Mouse (Mus musculus) layer of hippocampus, adult 11-12 months (tissue): ENCODE measurements at regions not wholly inside any gene's neighbourhood (a gene's known extent, or its start where the extent isn't known, plus 50 kb on each side); places are given as distances from the start of the nearest gene placed in this dataset.

ENCODE experiments used
- DNase-seq: peaks from one replicate; pipeline ENCODE4 v3.0.0; 2022; ENCODE audit warnings: low spot score

DNA sequence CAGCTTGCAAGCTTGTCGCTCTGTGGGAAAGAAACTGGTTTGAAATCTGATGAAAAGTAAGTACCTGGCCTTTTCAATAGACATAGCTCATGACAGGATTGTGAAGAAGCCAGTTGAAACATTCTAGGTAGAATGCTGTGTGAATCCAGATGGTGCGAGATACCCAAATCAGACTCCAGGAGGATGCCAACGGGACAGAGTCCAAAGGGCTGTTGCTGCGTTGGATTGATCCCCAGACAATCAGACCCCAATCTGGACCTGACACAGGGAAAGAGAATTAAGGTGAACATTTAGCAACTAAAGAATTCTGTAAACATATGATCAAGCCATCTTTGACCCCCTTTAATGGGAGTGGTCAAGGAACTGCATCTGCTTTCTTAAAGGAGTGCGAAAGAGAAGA lies 296.6 kb upstream of the Gm15217 start:
- no peak for DNase-seq

DNA sequence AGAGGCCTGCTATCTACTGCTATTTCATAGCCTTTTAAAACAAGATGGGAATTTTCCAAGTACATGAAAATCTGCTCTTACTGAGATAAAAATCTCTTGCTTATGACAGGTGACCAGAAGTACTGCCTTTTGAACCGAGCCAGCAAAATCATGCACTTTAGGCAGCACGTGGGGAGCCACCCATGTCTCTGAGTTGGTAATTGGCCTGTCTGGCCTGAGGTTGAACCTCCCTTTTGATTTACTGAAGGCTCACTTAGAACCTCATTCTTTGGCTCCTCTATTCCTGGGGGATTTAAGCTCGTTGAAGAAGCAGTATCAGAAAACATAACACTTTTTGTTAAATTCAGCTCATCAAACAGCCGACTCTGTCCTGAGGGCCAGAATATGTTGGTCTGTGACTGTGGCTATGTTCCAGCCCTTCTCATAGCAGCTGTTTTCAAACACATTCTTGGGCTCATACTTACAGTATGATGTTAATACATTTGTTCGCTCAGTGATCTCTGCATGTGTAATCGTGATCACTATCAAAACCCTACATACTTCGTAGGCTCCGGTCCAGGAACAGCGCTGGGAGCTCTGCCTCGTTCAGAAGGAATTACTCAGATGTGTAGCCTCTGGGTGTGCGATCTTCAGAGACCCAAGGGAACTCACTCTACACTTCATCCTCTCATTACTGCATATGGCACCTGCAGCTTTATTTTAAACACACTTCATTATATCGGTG lies 290.1 kb upstream of the Gm15217 start:
- DNase-seq = no peak

- DNase-seq = no peak
Measured at GRCm38 (mm10) chr14:46115950-46116349, 263.3 kb upstream of the Gm15217 start.

DNA sequence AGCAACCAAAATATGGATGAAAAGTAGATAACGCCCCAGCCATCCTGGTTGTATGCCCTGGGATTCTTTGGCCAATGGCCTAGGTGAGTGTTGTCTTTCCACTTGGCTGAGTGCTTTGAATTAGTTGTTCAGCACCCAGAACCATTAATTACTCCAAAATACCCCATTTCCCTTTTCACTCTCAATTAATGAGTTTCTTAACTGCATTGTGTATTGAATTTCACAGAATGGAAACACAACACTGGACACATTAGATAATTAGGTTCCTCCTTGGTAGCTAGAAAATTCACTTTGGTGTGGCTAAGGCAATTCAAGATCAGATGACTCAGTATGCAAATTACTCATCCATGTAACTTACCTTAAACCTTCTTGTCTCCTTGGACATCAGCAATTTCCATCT lies 252.7 kb upstream of the Gm15217 start:
- no peak for DNase-seq

- no peak for DNase-seq
Measured at GRCm38 (mm10) chr14:46129762-46130161, 249.5 kb upstream of the Gm15217 start.

GRCm38 (mm10) chr14:46144175-46144574 lies 235.0 kb upstream of the Gm15217 start:
- DNase-seq = no peak

GRCm38 (mm10) chr14:46144707-46145106 lies 234.5 kb upstream of the Gm15217 start:
- DNase-seq = no peak

GRCm38 (mm10) chr14:46145584-46145983 lies 233.6 kb upstream of the Gm15217 start:
- peak; percentile 7 for DNase-seq

- peak; percentile 9 for DNase-seq
Measured at GRCm38 (mm10) chr14:46149073-46149661, 230.0 kb upstream of the Gm15217 start.

- DNase-seq = no peak
Measured at GRCm38 (mm10) chr14:46158741-46159140, 220.5 kb upstream of the Gm15217 start.

DNA sequence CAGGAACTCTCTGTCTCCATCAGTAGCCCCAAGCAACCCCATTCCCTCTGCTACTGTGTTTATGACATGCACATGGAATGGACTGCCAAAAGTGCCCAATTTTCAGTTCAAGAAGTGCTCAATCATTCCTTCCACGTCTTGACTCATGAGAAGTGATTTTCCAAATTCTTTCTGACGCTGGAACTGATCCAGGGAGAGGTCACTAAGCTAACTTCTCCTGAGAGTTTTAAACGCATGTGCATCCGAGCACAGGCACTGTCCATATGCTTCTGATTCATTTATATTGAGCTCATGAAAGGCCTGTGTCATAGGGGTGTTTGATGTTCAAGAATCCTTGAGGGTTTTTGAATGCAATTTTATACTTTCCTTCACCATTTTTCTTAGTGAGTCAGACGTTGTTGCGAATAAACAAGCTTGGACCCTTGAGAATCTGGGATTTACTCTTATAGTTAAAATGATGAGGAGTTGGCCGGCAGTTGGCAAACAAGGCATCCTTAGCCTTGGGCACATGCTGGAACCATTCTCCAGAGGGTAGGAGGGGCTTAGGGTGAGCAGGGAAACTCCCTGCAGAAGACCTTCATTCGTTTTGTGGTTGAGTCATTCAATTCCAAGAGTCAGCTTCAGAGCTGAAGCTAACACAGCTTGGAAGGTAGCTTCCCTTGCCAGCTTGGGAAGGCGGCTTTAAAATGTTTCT lies 206.9 kb upstream of the Gm15217 start:
- no peak for DNase-seq

DNA sequence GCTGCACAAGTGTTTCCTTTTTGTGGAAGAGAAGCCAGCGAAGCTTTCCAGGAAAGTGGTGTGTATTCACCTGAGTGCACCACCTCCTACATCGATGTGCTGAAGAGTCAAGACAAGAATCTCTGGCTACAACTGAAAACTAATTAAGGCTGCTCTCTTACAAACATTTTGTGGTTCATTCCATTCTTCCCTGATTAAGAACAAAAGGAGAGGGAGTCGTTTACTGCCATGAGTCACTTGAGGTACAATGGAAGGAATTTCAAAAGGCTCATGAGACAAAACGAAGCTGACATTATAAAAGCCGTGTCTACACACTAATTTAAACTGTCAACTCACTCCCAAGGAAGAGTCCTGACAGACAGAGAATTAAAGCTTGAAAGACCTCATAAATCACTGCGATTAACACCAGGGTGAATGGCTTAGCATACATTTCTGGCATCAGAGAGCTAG lies 206.3 kb upstream of the Gm15217 start:
- no peak for DNase-seq

DNA sequence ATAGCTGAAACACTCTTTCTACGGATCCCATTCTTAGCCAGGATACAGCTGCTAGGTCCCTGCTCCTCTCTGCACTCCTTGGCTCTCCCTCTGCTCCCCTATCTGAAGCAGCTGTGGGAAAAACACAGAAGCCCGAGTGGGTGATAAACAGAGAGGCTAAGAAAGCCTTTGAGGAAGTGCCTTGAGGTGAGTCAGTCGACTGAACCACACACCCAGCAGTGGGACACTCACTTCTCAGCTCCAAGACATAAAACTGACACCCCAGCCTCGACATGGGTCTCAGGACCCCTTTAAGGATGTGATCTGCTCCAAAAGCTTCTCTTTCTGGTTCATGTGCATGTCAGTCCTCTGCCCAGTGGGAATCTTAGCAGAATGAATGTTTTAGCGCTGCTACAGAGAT lies 204.8 kb upstream of the Gm15217 start:
- DNase-seq = no peak

- DNase-seq = no peak
Measured at GRCm38 (mm10) chr14:46175291-46176216, 203.7 kb upstream of the Gm15217 start.

- no peak for DNase-seq
Measured at GRCm38 (mm10) chr14:46179024-46179423, 200.2 kb upstream of the Gm15217 start.

- no peak for DNase-seq
Measured at GRCm38 (mm10) chr14:46191639-46192399, 187.4 kb upstream of the Gm15217 start.

GRCm38 (mm10) chr14:46193577-46193976 lies 185.6 kb upstream of the Gm15217 start:
- DNase-seq = no peak

GRCm38 (mm10) chr14:46195939-46196338 lies 183.3 kb upstream of the Gm15217 start:
- DNase-seq = no peak

DNA sequence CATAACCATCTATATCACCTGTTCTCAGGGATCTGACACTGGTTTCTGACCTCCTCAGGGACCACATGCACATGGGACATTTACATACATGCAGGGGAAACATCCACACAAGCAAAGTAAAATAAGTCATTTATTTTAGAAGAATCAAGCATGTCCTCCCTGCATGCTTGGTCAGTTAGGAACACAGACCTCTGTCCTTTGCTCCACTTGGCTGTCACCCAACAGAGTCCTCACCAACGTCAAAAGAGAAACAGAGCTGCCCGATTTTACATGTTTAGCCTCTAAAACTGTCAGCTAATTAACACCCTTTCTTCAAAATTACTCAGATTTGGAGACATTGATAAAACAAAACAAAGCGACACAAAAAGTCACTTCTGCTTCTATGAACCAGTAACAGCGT lies 176.4 kb upstream of the Gm15217 start:
- DNase-seq = no peak

- no peak for DNase-seq
Measured at GRCm38 (mm10) chr14:46220483-46220882, 158.7 kb upstream of the Gm15217 start.

DNA sequence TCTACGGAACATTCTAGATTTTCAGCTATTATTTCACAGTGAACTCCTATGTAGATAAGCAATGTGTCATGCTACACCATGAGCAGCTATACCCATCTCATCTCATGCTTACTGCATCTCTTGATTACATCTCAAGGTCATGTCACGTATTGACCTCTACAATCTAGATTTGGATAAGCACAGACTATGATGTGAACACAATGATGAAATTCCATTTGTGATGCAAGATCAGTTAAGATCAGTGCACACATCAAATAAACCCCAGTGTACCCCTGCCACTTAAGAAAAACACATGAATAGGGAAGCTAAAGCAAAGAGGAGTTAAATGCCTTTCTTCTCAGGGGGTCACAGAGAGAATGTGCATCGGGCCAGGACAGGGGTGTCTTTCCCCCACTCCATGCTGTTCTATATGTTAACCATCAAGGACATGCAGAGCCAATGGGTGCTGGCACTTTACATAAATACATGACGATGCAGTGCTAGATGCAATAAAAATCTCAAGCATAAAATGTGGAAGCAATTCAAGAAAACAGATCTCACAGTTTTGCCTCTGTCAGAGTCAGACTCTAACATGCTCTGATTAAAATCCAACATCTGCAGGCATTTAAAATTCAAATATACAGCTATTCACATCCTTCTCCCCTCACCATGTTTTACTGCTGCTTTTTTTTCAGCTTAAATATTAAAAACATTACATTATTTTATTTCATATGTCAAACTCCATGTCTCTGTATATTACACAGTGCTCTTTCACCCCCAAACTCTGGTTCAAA lies 157.1 kb upstream of the Gm15217 start:
- no peak for DNase-seq
